Mouse (Mus musculus): ENCODE data around the gene C9orf72. TPM values are rescaled to one million over a fixed set of nuclear protein-coding genes. Genes with fewer than 3 reads are reported as not detected.
"Not testable (repeated sequence)": the region's sequence is repeated elsewhere in the genome, so short reads cannot be mapped to it uniquely, and the experiment has no call there.

Gene C9orf72
- total RNA-seq (2021) = 10 to 100 TPM; 10.6 to 10.7 TPM
- long read RNA-seq, experiment 1, partial matches to known transcripts = 3 of 8 reads
- long read RNA-seq, experiment 1, other reads (novel, unspliced or antisense) = 2 of 8 reads
- long read RNA-seq, experiment 2, partial matches to known transcripts = 1 of 7 reads
- long read RNA-seq, experiment 2, other reads (novel, unspliced or antisense) = 5 of 7 reads

DNA sequence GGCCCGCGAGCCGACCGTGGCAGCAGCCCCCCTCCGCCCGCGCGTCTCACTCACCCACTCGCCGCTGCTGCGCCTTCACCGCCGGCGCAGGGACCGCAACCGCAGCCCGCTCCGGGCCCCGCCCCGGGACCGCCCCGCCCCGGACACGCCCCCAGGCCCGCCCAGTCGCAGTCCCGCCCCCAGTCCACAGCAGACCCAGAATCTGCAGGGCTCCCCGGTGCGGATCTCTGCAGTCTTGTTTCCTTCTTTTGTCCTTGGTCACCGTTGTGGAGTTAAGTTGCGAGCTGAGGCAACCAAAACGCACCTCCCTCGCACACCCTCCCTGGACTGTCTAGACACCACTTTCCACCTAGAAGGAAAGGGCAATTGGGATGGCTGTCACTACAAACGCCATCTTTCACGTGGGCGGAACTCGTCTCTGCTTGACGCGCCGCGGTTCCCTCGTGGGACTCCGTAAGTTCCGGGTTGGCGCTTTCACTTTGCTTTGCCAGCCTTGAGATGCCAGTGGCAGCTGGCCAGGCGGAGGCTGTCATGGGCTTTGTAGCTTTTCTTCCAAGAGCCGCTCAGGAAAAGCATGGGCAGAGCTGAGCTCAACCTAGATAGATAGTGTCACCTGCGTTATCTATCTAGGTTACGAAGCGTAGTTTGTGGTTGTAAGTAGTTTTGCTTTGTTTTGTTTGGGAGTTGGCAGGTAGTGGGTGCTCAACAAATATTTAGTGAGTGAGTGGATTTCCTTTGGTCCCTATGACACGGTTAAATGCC lies at the start of gene C9orf72:
Gene C9orf72, minus strand, starts transcription at position 442 of the 762 bp plus-strand sequence.
- intact Hi-C loops (cut with DNase I) = loop anchor here (5.0 kb wide), 1 partner anchor 539 kb away; the partner anchor contains the start of gene Slc35a1
- DNase-seq = peak; percentile 92 to 96

GRCm38 (mm10) chr4:35259006-35259405 lies 33.0 kb upstream of the C9orf72 start:
- intact Hi-C loops (cut with DNase I) = no loop called here
- DNase-seq = no peak

DNA sequence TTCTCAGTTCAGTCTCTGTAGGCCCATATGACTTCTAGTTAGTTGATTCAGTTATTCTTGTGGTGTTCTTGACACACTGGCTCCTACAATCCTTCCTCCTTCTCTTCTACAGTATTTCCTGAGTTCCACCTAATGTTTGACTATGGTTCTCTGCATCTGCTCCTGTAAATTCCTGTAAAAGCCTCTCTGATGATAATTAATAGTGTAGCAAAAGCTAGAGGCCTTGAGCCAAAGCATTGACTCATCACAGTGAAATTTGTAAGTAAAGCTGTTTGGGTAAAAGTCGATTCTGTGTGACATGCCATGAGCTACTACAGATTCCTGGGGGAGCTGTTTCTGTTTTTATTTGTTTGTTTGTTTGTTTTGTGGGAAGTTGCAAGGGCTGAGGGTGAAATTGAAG lies 18.0 kb upstream of the C9orf72 start:
- intact Hi-C loops (cut with DNase I) = no loop called here

DNA sequence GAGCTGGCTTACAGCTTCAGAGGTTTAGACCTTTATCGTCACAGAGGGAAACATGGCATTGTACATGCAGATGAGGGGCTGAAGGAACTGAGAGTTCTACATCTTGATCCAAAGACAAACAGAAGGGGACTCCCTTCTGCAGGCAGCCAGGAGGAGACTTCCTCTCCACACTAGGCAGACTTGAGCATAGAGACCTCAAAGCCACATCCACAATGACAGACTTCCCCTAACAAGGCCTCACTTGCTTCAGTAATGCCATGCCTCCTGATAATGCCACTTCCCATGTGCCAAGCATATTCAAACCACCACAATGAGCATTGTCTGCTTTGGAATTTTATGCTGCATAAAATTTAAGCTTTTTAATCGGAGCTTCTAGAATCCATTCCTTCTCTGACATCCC lies 15.8 kb upstream of the C9orf72 start:
- intact Hi-C loops (cut with DNase I) = no loop called here
- no peak for DNase-seq

More for the DNA sequence above, 18.0 kb upstream of the C9orf72 start:
- DNase-seq = no peak

DNA sequence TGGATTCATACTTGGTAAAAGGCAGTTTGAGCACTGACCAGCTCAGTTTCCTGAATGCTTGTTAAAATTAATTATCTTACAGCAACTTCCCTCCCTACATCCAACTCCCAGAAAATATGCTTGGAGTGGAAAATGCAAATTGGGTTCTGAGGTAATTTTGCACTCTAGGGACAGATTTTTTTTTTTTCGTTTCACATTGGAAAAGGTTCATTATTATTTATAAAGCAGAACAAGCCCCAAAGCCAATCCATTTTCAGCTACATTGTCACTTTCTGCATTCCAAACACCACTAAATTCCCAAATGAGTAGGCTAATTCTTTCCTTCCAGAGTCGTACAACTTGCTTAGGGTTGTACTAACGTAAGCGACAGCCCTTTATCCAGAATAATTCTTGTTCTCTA lies 12.7 kb upstream of the C9orf72 start:
- intact Hi-C loops (cut with DNase I) = no loop called here
- DNase-seq = no peak

DNA sequence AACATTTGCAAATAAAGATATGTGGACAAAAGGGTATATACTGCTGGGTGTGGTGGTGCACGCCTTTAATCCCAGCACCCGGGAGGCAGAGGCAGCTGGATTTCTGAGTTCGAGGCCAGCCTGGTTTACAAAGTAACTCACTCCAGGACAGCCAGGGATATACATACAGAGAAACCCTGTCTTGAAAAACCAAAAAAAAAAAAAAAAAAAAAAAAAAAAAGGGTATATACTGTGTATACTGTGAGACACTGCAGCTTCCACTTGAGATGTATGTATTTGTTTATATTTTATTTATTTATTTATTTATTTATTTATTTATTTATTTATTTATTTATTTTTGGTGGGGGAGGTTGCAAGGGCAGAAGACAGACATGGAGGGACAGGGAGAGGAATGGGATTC lies 12.3 kb upstream of the C9orf72 start:
- intact Hi-C loops (cut with DNase I); DNase-seq: not testable (repeated sequence)

GRCm38 (mm10) chr4:35236313-35236712 lies 10.3 kb upstream of the C9orf72 start:
- DNase-seq = no peak
- intact Hi-C loops (cut with DNase I) = no loop called here

- intact Hi-C loops (cut with DNase I) = loop anchor here (5.0 kb wide), 1 partner anchor 541 kb away; the partner anchor contains the start of gene Slc35a1
- DNase-seq = no peak
These were observed 2.3 kb upstream of the C9orf72 start for GRCm38 (mm10) chr4:35228260-35228659.

DNA sequence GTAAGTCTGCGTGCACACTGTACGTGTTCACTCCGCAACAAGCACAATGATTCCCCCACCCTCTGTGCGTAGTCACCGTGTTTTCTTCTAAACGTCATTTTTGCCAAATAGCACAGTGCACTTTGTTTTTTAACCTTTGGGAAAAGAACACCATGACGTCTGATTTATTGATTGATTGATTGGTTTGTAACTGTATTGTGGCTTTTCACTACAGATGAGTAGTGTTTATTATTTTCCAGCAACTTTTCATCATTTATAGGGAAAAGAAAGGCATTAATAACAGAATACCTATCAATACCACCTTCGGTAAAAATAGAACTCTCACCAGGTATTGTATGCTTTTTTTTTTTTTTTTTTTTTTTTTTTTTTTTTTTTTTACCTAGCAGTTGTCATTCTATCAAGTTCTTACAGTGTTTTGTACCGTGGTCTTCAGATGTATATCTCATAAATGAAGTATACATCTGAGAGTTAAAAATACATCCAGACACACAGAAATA lies 569 bp upstream of the C9orf72 start:
- intact Hi-C loops (cut with DNase I) = loop anchor here (5.0 kb wide), 1 partner anchor 539 kb away; the partner anchor contains the start of gene Slc35a1
- DNase-seq = no peak

DNA sequence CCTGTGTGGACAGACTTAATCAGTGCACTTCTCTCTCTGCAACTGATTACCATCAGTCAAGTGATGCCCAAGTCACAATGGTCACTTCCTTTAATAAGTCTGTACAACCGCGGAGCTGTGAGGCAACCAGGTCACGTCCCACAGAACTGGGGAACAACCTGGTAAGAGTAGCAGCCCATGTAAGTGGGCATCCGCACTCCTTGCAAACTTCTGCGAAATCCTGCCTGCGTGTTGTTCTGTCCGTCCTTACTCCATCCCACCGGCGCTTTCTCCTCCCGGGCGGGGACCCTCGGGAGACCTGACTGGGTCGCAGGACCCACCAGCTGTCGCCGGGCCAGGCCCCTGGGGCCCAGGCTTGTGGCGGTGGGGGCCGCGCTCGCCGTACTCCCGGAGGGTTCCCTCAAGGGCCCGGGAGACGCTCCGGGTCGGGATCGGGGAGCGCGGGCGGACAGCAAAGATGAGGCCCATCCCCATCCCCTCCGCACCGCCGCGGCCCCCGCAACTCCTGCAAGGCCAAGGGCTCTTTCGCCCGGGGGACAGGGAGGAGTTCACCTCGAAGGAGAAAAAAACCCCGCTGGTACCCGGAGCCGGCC lies 738 bp downstream of the C9orf72 start:
- intact Hi-C loops (cut with DNase I) = loop anchor here (5.0 kb wide), 1 partner anchor 538 kb away; the partner anchor contains the start of gene Slc35a1
- peak in 1 of 2 experiments; percentile 7 for DNase-seq

DNA sequence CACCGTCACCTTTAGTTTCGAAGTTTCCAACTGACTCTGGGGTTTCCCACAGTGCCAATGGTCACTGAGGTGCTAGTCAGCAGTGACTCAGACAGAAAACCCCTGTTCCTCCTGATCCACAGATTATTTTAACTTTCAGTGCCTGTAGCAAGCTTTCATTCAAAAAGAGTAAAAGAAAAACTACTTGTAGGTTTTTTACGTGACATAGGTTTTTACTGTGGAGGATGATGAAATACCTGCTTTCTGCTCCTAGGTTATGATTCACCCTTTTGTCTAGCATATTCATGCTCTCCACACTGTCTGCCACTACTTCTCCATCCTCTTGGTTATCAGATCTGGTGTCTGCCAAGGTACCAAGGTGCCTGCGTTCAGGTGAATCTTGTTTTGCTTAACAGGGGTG lies 1.9 kb downstream of the C9orf72 start:
- intact Hi-C loops (cut with DNase I) = no loop called here
- no peak for DNase-seq

DNA sequence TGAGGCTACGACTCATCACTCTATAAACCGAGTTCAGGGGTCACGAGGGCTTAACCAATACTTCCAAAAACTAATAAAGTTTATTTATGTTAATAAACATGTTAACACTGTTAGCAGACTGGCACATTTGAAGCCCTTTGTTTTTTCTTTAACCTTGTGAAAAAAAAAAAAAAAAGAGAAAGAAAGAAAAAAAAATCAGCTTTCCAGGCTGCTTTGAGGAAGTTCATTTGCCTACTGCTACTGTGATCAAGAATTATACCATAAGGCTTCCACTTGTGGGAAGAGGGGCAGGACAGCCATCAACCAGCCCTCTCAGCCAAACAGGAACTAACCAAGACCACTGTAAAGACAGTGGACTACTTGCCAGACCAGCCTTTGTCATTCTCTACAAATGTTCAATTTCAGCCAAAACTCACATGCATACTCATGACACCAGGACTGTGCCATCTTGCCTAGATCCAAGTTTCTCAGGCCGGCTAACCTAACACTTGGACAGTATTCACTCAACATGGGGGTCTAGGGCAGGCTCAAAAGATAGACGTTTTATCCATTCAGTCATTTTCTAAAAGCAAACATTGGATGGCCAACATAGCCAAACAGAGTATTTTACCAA lies 2.5 kb downstream of the C9orf72 start:
- intact Hi-C loops (cut with DNase I) = no loop called here
- no peak for DNase-seq

- intact Hi-C loops (cut with DNase I) = no loop called here
- no peak for DNase-seq
These were observed 4.1 kb downstream of the C9orf72 start for GRCm38 (mm10) chr4:35221903-35222302.

- intact Hi-C loops (cut with DNase I) = no loop called here
- no peak for DNase-seq
These were observed 4.8 kb downstream of the C9orf72 start for GRCm38 (mm10) chr4:35221131-35221530.

- no peak for DNase-seq
- intact Hi-C loops (cut with DNase I) = no loop called here
These were observed 5.8 kb downstream of the C9orf72 start for GRCm38 (mm10) chr4:35220108-35220731.

GRCm38 (mm10) chr4:35204659-35205058 lies 21.3 kb downstream of the C9orf72 start:
- no peak for DNase-seq
- intact Hi-C loops (cut with DNase I) = no loop called here

- intact Hi-C loops (cut with DNase I) = no loop called here
- no peak for DNase-seq
These were observed 22.3 kb downstream of the C9orf72 start for GRCm38 (mm10) chr4:35203724-35204123.

DNA sequence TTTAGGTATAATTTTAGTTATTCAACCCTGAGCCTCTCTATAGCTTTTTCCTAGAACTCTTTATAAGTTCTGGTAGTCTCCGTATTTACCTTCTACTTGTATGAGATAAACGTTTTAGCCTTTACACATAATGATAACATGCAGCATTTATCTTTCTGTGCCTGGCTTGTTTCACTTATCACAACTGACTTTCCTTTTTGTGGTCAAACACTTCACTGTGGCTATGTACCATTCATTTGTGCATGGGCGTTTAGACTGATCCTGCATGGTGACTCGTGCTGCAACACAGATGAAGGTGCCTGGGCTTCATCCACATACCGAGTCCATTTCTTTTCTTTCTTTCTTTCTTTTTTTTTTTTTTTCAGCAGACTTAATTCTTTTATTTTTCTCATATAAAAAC lies 24.3 kb downstream of the C9orf72 start:
- intact Hi-C loops (cut with DNase I) = no loop called here
- DNase-seq = no peak

DNA sequence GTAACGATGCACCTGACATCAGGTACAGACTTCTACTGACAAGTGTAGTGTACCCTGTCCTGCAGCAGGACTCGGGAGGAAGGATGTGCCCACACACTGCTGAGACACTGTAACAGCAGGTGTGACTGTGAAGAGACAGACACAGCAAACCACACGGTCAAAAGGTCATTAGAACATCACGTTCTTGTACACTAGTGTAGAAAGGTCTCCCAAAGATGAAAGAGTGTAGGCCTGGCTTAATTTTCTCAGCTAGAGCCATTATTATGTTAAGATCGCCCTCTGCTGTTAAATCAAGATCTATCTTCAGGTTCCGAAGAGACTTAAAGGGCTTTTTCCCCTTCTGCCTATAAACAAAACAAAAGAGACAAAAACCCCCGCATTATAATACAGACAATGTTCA lies 33.2 kb downstream of the C9orf72 start:
- intact Hi-C loops (cut with DNase I) = loop anchor here (10.0 kb wide), 1 partner anchor 238 kb away; no protein-coding TSS in a partner anchor
- DNase-seq = no peak

DNA sequence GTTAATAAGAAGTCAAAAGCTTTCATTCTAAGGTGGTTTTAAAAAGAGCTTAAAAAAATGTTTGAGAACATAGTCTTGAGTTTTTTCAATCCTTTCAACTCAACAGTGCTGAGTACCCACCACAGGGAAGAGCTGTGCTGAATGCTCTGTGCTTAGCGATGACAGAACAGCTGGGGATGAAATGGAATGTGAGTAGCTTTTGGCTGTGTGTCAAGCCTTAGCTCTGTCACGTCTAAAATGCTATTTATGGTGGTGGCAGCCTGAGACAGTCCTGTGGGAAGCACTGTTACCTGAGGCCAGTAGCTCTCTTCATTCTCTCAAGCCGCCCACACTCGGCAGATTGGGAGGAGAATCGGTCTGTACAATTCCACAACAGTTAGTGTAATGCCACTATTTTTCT lies 36.2 kb downstream of the C9orf72 start:
- intact Hi-C loops (cut with DNase I) = loop anchor here (10.0 kb wide), 1 partner anchor 235 kb away; no protein-coding TSS in a partner anchor
- DNase-seq = no peak
